Mouse (Mus musculus) kidney, postnatal 10 days (tissue): ENCODE measurements around the gene Rem2.

ENCODE experiments used
- DNase-seq: peaks from one replicate; pipeline ENCODE4 v3.0.0; 2021; ENCODE audit warnings: mixed read lengths

The Rem2 gene

GRCm38 (mm10) chr14:54443712-54444618 is 31.9 kb upstream of the Rem2 start:
- peak; percentile 63 for DNase-seq

- DNase-seq = no peak
Observed at GRCm38 (mm10) chr14:54445476-54445875, 30.4 kb upstream of the Rem2 start.

- no peak for DNase-seq
Observed at GRCm38 (mm10) chr14:54453566-54453965, 22.3 kb upstream of the Rem2 start.

GRCm38 (mm10) chr14:54454669-54455528 is 21.0 kb upstream of the Rem2 start:
- DNase-seq = no peak

- DNase-seq = no peak
Observed at GRCm38 (mm10) chr14:54457907-54458569, 17.9 kb upstream of the Rem2 start.

GRCm38 (mm10) chr14:54462146-54462545 is 13.8 kb upstream of the Rem2 start:
- DNase-seq = no peak

GRCm38 (mm10) chr14:54463108-54463958 is 12.6 kb upstream of the Rem2 start:
- no peak for DNase-seq

GRCm38 (mm10) chr14:54463959-54464292 is 12.0 kb upstream of the Rem2 start, which contains the start of gene Lrp10:
TSS of gene Lrp10 (plus strand) at chr14:54464137.
- peak; percentile 95 for DNase-seq

- DNase-seq = peak; percentile 79
Observed at GRCm38 (mm10) chr14:54464293-54465005, 11.5 kb upstream of the Rem2 start.

GRCm38 (mm10) chr14:54471467-54471866 is 4.4 kb upstream of the Rem2 start:
- DNase-seq = no peak

GRCm38 (mm10) chr14:54472671-54473070 is 3.2 kb upstream of the Rem2 start:
- DNase-seq = peak; percentile 30

GRCm38 (mm10) chr14:54474744-54475143 is 1.2 kb upstream of the Rem2 start:
- no peak for DNase-seq

GRCm38 (mm10) chr14:54477172-54477909 is 1.4 kb downstream of the Rem2 start:
- DNase-seq = no peak

GRCm38 (mm10) chr14:54479451-54479920 is 3.6 kb downstream of the Rem2 start:
- DNase-seq = peak; percentile 73

GRCm38 (mm10) chr14:54480673-54481072 is 4.8 kb downstream of the Rem2 start:
- no peak for DNase-seq

GRCm38 (mm10) chr14:54481402-54481801 is 5.5 kb downstream of the Rem2 start:
- DNase-seq = no peak

GRCm38 (mm10) chr14:54482498-54482897 is 6.6 kb downstream of the Rem2 start:
- DNase-seq = peak; percentile 55

GRCm38 (mm10) chr14:54485899-54486298 is 10.0 kb downstream of the Rem2 start:
- DNase-seq = no peak

GRCm38 (mm10) chr14:54487732-54488131 is 11.8 kb downstream of the Rem2 start:
- DNase-seq = no peak

GRCm38 (mm10) chr14:54488350-54488749 is 12.4 kb downstream of the Rem2 start:
- no peak for DNase-seq
